Mouse (Mus musculus) gastrocnemius, adult 2 months (tissue): ENCODE measurements around the gene Myo10. TPM values are rescaled to one million over a fixed set of nuclear protein-coding genes. Genes with fewer than 3 reads are reported as not detected.

Experiments
- DNase-seq: peaks from one replicate; pipeline ENCODE4 v3.0.0; 2022
- H3K27ac ChIP-seq: fragments of 200-600 bp; 2 replicates; pipeline ENCODE4 v1.8.1; 2022; ENCODE audit warnings: mild to moderate bottlenecking
- H3K4me3 ChIP-seq: fragments of 200-600 bp; 2 replicates; pipeline ENCODE4 v1.8.1; 2022; ENCODE audit warnings: mild to moderate bottlenecking, moderate library complexity
- CTCF ChIP-seq: fragments of 200-600 bp; IDR thresholded peaks from 2 replicates; pipeline ENCODE4 v1.8.1; 2022; ENCODE audit warnings: antibody characterized with exemption, mild to moderate bottlenecking, moderate library complexity
- intact Hi-C: fragments of 180-260 bp; cut with DNase I; formaldehyde crosslinking; loops from one replicate; pipeline ENCODE4 v1.15.1; 2025
- total RNA-seq, 2 experiments: library from RNA; stranded (reverse); gene quantifications; 2 replicates each; pipeline ENCODE4 v1.2.3; 2021

The Myo10 gene
- total RNA-seq, 2 experiments from 2014 or later = 56.1 to 62.0 TPM

DNA sequence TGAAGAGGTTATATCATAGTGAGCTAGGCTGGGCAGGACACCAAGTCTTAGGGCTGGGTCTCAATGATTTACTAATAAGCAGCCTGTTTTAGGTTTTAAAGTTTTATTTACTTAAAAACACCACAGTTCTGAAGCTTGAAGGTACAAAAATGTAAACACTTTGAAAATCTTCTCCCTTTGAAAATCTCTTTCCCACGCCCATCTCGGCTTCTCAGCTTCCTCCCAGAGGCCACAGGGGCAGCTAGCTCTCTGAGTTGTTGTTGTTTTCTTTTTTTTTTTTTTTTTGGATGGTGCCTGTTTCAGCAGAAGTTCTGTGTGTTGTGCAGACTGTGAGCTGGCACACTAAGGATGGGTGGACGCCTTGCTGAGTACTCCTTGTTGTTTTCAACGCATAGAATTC, 222.4 kb downstream of the Myo10 start:
- no peak for TF ChIP-seq CTCF
- H3K27ac ChIP-seq = no peak overlapping the region
- DNase-seq = no peak
- intact Hi-C loops = loop anchor here (5.0 kb wide), 1 partner anchor 38 kb away; no protein-coding TSS in a partner anchor
- no peak overlapping the region for H3K4me3 ChIP-seq

DNA sequence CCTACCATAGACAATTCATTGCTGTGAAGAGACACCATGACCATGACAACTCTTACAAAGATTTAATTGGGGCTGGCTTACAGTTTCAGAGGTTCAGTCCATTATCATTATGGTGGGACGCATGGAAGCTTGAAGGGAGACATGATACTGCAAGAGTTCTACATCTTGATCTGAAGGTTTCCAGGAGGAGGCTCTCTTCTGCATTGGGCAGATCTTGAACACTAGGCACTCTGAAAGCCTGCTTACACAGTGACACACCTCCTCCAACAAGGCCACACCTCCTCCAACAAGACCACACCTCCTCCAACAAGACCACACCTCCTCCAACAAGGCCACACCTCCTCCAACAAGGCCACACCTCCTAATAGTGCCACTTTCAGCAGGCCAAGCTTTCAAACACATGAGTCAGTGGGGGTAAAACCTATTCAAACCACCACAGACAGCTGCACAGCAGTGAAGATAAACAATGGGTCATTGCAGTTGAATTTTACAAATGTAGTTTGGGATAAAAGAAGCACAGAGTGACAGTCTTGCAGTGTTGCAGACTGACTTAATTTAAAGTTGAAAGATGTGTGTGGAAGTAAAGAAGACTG, 225.3 kb downstream of the Myo10 start:
- no peak for TF ChIP-seq CTCF
- H3K4me3 ChIP-seq = no peak overlapping the region
- no peak for DNase-seq
- intact Hi-C loops = loop anchor here (5.0 kb wide), 1 partner anchor 35 kb away; no protein-coding TSS in a partner anchor
- no peak overlapping the region for H3K27ac ChIP-seq

DNA sequence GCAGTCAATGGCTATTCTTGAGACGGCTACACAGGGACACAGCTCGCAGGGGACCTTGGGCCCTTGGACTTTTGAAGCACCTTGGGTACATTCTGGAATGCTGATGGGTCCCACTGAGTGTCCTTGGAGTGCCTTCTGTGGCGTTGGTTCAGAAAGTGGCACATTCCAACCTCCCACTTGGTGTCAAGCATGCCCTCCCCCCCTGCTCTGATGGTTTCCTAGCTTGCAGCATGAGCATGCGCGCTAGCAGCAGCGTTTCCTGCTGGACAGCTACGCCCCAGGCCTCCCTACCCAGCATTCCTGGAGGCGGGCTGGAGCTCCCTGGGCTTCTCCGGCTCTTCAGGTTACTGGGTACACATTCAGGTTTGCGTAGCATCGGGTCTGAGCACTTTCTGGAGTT, 228.2 kb downstream of the Myo10 start:
- intact Hi-C loops = no loop called here
- no peak for DNase-seq
- H3K4me3 ChIP-seq = no peak overlapping the region
- no peak for TF ChIP-seq CTCF
- no peak overlapping the region for H3K27ac ChIP-seq

DNA sequence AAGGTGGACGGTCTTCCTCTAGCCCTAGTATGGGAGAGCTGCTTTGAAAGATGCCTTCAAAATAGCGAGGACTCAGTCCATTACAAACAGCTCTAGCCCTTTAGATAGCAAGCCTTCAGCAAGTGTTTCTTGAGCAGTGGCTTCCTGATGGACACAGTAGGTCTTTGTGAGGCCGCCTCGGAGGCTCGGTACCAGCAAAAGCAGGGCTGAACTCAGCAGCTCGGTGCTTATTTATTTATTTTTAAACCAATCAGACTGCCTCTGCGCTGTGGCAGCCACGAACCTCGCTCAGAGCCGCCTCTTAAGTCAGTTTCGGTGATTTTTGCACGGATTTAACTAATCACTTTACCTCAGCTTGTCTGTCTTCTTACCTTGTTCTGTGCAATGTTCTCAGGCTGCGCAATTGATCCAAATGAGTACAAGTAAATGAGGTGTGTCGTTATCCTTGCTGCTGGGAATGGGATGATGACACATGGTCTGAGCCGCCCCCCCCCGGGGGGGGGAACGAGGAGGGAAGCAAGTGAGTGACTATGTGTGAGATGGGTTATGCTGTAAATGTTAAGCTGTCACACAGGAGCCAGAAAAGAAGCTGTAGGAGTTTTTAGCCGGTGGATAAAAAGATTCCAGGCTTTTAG, 232.1 kb downstream of the Myo10 start:
- no peak for DNase-seq
- TF ChIP-seq CTCF = no peak
- Histone ChIP-seq H3K27ac (no peak overlapping the region), H3K4me3 (no peak overlapping the region)
- intact Hi-C loops = no loop called here

DNA sequence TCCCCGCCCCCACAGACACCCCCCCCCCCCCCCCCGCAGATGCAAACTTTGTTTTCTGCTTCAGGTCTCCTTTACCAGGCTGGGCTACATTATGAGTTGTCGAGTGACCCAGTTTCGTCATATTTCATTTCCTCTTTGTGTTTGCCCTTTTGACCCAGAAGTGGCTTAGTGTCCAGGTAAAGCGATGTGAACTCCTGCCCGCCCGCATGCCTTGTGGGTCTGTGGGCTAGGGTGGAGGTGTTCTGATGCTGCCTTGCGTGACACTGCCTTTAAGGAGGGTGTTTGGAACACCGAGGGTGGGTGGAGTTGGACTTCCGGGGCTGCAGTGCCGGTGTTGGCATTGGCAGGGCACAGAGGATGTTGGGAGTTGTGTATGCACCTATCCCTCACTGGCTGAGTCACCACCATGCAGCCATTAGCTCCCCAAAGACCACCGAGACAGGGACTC, 236.3 kb downstream of the Myo10 start:
- no peak for DNase-seq
- no peak overlapping the region for H3K27ac ChIP-seq
- intact Hi-C loops = no loop called here
- no peak overlapping the region for H3K4me3 ChIP-seq
- no peak for TF ChIP-seq CTCF

DNA sequence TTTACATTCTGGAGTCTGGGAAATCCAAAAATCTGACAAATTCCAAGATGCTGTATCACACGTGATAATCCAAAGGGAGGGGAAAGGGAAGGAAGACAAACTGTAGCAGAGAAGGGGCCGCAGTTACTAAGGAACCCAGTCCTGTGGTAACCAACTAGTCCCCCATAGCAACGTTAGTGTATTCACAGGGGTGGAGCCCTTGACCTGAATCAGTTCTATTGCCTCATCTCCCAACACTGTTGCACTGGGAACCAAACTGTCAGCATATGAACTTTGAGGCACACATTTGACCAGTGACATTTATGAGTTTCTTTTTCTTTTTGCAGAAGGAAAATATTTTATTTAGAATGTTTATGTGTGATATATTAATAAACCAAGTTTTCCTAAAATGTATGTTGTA, 237.1 kb downstream of the Myo10 start:
- no peak for DNase-seq
- no peak overlapping the region for H3K27ac ChIP-seq
- intact Hi-C loops = no loop called here
- no peak overlapping the region for H3K4me3 ChIP-seq
- no peak for TF ChIP-seq CTCF

DNA sequence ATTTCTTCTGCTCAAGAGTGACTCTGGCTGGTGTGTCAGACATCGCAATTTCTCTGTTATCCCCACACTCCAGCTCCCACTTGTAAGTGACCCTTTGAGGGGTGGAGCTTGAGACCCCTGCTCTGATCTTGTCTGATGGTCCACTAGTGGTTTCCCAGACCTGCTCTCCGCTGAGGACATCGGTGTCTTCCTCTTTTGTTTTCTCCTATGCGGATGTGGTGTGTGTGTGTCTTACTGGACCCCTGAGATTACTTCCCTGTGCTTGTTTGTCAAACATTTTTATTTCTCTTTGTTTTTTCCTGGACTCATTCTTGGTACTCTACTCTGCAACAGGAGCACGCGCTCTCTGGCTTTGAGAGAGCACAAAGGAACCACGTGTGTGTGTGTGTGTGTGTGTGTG, 239.6 kb downstream of the Myo10 start:
- no peak for DNase-seq
- Histone ChIP-seq H3K27ac (no peak overlapping the region), H3K4me3 (no peak overlapping the region)
- TF ChIP-seq CTCF = no peak
- intact Hi-C loops = no loop called here

Other genes starting within 250 kb of the Myo10 start
- gene Basp1, start 208.8 kb upstream of the Myo10 start, total RNA-seq = 1 to 10 TPM; 1.4 to 3.1 TPM
- gene Retreg1, start 220.7 kb downstream of the Myo10 start, total RNA-seq = 100 to 1,000 TPM; 170 to 181 TPM